Mouse (Mus musculus) megakaryocyte-erythroid progenitor cell, adult 5-6 weeks (primary cell): ENCODE data around the gene Ddx17. TPM values are rescaled to one million over a fixed set of nuclear protein-coding genes. Genes with fewer than 3 reads are reported as not detected.

Source experiments
- ATAC-seq: replicated peaks from 2 replicates; pipeline ENCODE4 v1.8.0; 2016; ENCODE audit warnings: mild to moderate bottlenecking, inconsistent platforms; ENCODE audit not compliant: severe bottlenecking, poor library complexity, low FRiP score, low TSS enrichment
- total RNA-seq, 2 experiments: library from RNA; stranded (forward) in 1 of 2; stranded (reverse) in 1 of 2; fragments of 200-1000, 215-1000 nt in 1 of 2; fragments of >200 nt in 1 of 2; fragmentation: Nextera tagmentation in 1 of 2; gene quantifications; 2 replicates each; pipeline ENCODE4 v1.2.3; 2014 to 2017

The Ddx17 gene
- total RNA-seq, 2 experiments from 2014 or later = 128 to 157 TPM

GRCm38 (mm10) chr15:79489463-79489862 lies 57.1 kb downstream of the Ddx17 start:
- no peak for ATAC-seq

GRCm38 (mm10) chr15:79481181-79481688 lies 65.3 kb downstream of the Ddx17 start:
- no peak for ATAC-seq

Other genes with a start within 250 kb of the Ddx17 start
- gene Pla2g6, start 218.4 kb downstream of the Ddx17 start, total RNA-seq (2014; fragmentation: Nextera tagmentation) = 26.7 and 34.4 TPM in 2 replicates
- 8.0 and 12.4 TPM in 2 replicates for gene Pla2g6, start 218.4 kb downstream of the Ddx17 start, total RNA-seq (2017)
- 2.7 TPM in 1 of 2 replicates, not detected in the other for gene Maff, start 200.1 kb downstream of the Ddx17 start, total RNA-seq (2014; fragmentation: Nextera tagmentation)
- gene Maff, start 200.1 kb downstream of the Ddx17 start, total RNA-seq (2017) = 6.7 and 8.8 TPM in 2 replicates
- gene Tmem184b, start 143.2 kb downstream of the Ddx17 start, total RNA-seq (2014; fragmentation: Nextera tagmentation) = 8.3 and 9.2 TPM in 2 replicates
- 1.8 and 5.0 TPM in 2 replicates for gene Tmem184b, start 143.2 kb downstream of the Ddx17 start, total RNA-seq (2017)
- 48.5 and 52.0 TPM in 2 replicates for gene Csnk1e, start 91.2 kb downstream of the Ddx17 start, total RNA-seq (2014; fragmentation: Nextera tagmentation)
- gene Csnk1e, start 91.2 kb downstream of the Ddx17 start, total RNA-seq (2017) = 30.5 and 40.8 TPM in 2 replicates
- gene Kcnj4, start 41.5 kb downstream of the Ddx17 start, total RNA-seq (2014; fragmentation: Nextera tagmentation) = not detected in 2 replicates
- not detected in 2 replicates for gene Kcnj4, start 41.5 kb downstream of the Ddx17 start, total RNA-seq (2017)
- not detected in 2 replicates for gene Kdelr3, start 30.3 kb downstream of the Ddx17 start, total RNA-seq (2014; fragmentation: Nextera tagmentation)
- not detected in 2 replicates for gene Kdelr3, start 30.3 kb downstream of the Ddx17 start, total RNA-seq (2017)
- not detected in 2 replicates for gene Dmc1, start 58.4 kb upstream of the Ddx17 start, total RNA-seq (2014; fragmentation: Nextera tagmentation)
- 1.2 TPM in 1 of 2 replicates, not detected in the other for gene Dmc1, start 58.4 kb upstream of the Ddx17 start, total RNA-seq (2017)
- 1.1 and 11.4 TPM in 2 replicates for gene Fam227a, start 112.2 kb upstream of the Ddx17 start, total RNA-seq (2014; fragmentation: Nextera tagmentation)
- gene Fam227a, start 112.2 kb upstream of the Ddx17 start, total RNA-seq (2017) = 2.2 TPM in 1 of 2 replicates, not detected in the other
- gene Cby1, start 112.5 kb upstream of the Ddx17 start, total RNA-seq (2014; fragmentation: Nextera tagmentation) = 18.3 and 32.9 TPM in 2 replicates
- 57.0 and 65.7 TPM in 2 replicates for gene Cby1, start 112.5 kb upstream of the Ddx17 start, total RNA-seq (2017)
- gene Tomm22, start 124.1 kb upstream of the Ddx17 start, total RNA-seq (2014; fragmentation: Nextera tagmentation) = 195 and 205 TPM in 2 replicates
- 85.4 and 108 TPM in 2 replicates for gene Tomm22, start 124.1 kb upstream of the Ddx17 start, total RNA-seq (2017)
- gene Josd1, start 141.2 kb upstream of the Ddx17 start, total RNA-seq (2014; fragmentation: Nextera tagmentation) = 43.6 and 59.8 TPM in 2 replicates
- 43.8 and 49.8 TPM in 2 replicates for gene Josd1, start 141.2 kb upstream of the Ddx17 start, total RNA-seq (2017)
- gene Gtpbp1, start 144.1 kb upstream of the Ddx17 start, total RNA-seq (2014; fragmentation: Nextera tagmentation) = 73.3 and 79.3 TPM in 2 replicates
- gene Gtpbp1, start 144.1 kb upstream of the Ddx17 start, total RNA-seq (2017) = 99.5 and 126 TPM in 2 replicates
- gene Sun2, start 195.8 kb upstream of the Ddx17 start, total RNA-seq (2014; fragmentation: Nextera tagmentation) = 9.9 and 11.8 TPM in 2 replicates
- 13.9 and 15.2 TPM in 2 replicates for gene Sun2, start 195.8 kb upstream of the Ddx17 start, total RNA-seq (2017)
- 13.2 and 13.5 TPM in 2 replicates for gene Dnal4, start 231.1 kb upstream of the Ddx17 start, total RNA-seq (2014; fragmentation: Nextera tagmentation)
- gene Dnal4, start 231.1 kb upstream of the Ddx17 start, total RNA-seq (2017) = 7.6 and 10.0 TPM in 2 replicates